Mouse (Mus musculus) embryonic fibroblast, embryonic 13.5 days (primary cell): ENCODE measurements around the gene Gpr84. TPM values are rescaled to one million over a fixed set of nuclear protein-coding genes. Genes with fewer than 3 reads are reported as not detected.
"Not testable (repeated sequence)": the region's sequence is repeated elsewhere in the genome, so short reads cannot be mapped to it uniquely, and the experiment has no call there.

Experiments used
- H3K27ac ChIP-seq: 2 replicates; pipeline ENCODE4 v1.5.1; 2012; ENCODE audit warnings: low read length, control low read depth, inconsistent platforms; ENCODE audit not compliant: insufficient read depth
- H3K4me1 ChIP-seq: 2 replicates; pipeline ENCODE4 v1.6.1; 2011; ENCODE audit warnings: low read length; ENCODE audit not compliant: control insufficient read depth, insufficient read depth
- H3K4me3 ChIP-seq: 2 replicates; pipeline ENCODE4 v1.5.1; 2011; ENCODE audit warnings: mild to moderate bottlenecking, control low read depth, low read length; ENCODE audit not compliant: insufficient read depth
- CTCF ChIP-seq: IDR thresholded peaks from 2 replicates; pipeline ENCODE4 v1.5.1; 2011; ENCODE audit warnings: mild to moderate bottlenecking, control low read depth, low read length, moderate library complexity, borderline replicate concordance; ENCODE audit not compliant: insufficient read depth
- POLR2A ChIP-seq: IDR thresholded peaks from 2 replicates; pipeline ENCODE4 v1.6.1; 2011; ENCODE audit warnings: low read depth, mild to moderate bottlenecking, control low read depth, low read length, moderate library complexity
- polyA plus RNA-seq: library from polyadenylated mRNA; stranded (reverse); fragments of >200 nt; gene quantifications from 2 replicates; pipeline ENCODE4 v1.2.4, GENCODE M21; 2011; ENCODE audit warnings: low read depth; ENCODE audit not compliant: missing spikeins, insufficient read length

Gpr84 gene
- polyA plus RNA-seq, 1 experiment = 0.40 TPM

GRCm38 (mm10) chr15:103277949-103278348 is 32.5 kb downstream of the Gpr84 start:
- Histone ChIP-seq H3K4me3 (no peak overlapping the region), H3K27ac (no peak overlapping the region), H3K4me1 (peaks cover 3% of the 10 kb centered on the region; the same call in 1 of the 2 replicates)
- TF ChIP-seq POLR2A (no peak), CTCF (no peak)

DNA sequence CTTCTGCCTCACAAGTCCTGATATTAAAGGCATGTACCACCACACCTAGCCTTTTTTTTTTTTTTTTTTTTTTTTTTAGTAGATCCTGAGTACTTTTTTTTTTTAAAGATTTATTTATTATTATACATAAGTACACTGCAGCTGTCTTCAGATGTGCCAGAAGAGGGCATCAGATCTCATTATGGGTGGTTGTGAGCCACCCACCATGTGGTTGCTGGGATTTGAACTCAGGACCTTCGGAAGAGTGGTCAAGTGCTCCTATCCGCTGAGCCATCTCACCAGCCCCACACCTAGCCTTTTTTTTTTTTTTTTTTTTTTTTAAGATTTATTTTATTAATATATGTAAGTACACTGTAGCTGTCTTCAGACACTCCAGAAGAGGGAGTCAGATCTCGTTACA is 34.5 kb downstream of the Gpr84 start:
- H3K4me1 ChIP-seq, H3K27ac ChIP-seq, H3K4me3 ChIP-seq: not testable (repeated sequence)

GRCm38 (mm10) chr15:103272419-103273279 is 37.8 kb downstream of the Gpr84 start, which contains the start of gene Copz1:
TSS of gene Copz1 (plus strand) at chr15:103272714.
- TF ChIP-seq POLR2A (peak; percentile 90), CTCF (no peak)
- no peak within 1 kb of the TSS for H3K27ac ChIP-seq
- H3K4me1 ChIP-seq = peaks cover 3% of the 10 kb centered on the region; the same call in 1 of the 2 replicates
- H3K4me3 ChIP-seq = peak within 1 kb of the TSS; percentile 85

GRCm38 (mm10) chr15:103268903-103269302 is 41.5 kb downstream of the Gpr84 start:
- TF ChIP-seq POLR2A (no peak), CTCF (no peak)
- Histone ChIP-seq H3K4me3 (no peak overlapping the region), H3K27ac (no peak overlapping the region), H3K4me1 (no peaks in the 10 kb centered on the region)

- TF ChIP-seq CTCF = no peak
- no peak for TF ChIP-seq POLR2A
Observed at GRCm38 (mm10) chr15:103264794-103265193, 45.6 kb downstream of the Gpr84 start.

DNA sequence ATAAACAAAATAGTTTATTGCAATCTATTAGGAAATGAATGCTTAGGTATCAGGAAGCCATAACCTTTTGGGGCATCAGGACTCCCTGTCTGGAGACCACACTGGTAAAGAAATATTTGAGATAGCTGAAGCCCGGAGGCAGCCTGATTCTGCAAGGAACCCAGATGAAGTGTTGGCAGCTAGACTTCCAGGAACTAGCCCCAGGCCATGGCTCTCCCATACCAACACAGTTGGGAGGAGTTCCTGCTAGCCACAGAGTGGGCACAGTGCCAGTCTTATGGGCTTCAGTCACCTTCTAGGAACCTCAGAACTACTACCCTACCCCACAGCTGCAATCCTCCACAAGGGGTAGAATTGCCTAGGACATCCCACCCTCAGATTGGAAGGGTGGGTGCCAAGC is 50.4 kb downstream of the Gpr84 start:
- H3K27ac ChIP-seq = no peak overlapping the region
- TF ChIP-seq POLR2A = no peak
- TF ChIP-seq CTCF = no peak
- no peak overlapping the region for H3K4me3 ChIP-seq
- H3K4me1 ChIP-seq = no peaks in the 10 kb centered on the region

More at GRCm38 (mm10) chr15:103264794-103265193, 45.6 kb downstream of the Gpr84 start:
- no peak overlapping the region for H3K27ac ChIP-seq
- no peak overlapping the region for H3K4me3 ChIP-seq
- no peaks in the 10 kb centered on the region for H3K4me1 ChIP-seq

GRCm38 (mm10) chr15:103259162-103259561 is 51.2 kb downstream of the Gpr84 start:
- no peak overlapping the region for H3K27ac ChIP-seq
- H3K4me3 ChIP-seq = no peak overlapping the region
- H3K4me1 ChIP-seq = no peaks in the 10 kb centered on the region
- TF ChIP-seq CTCF = no peak
- no peak for TF ChIP-seq POLR2A

Other genes starting within 250 kb of the Gpr84 start
- gene Smug1, start 143.5 kb downstream of the Gpr84 start, polyA plus RNA-seq = 10.4 and 11.0 TPM in 2 replicates
- 132 and 172 TPM in 2 replicates for gene Cbx5, start 70.8 kb downstream of the Gpr84 start, polyA plus RNA-seq
- gene Hnrnpa1, start 70.2 kb downstream of the Gpr84 start, polyA plus RNA-seq = 509 and 719 TPM in 2 replicates
- not detected in 2 replicates for gene Nfe2, start 52.2 kb downstream of the Gpr84 start, polyA plus RNA-seq
- gene Copz1, start 37.9 kb downstream of the Gpr84 start, polyA plus RNA-seq = 141 and 143 TPM in 2 replicates
- gene Zfp385a, start 29.5 kb upstream of the Gpr84 start, polyA plus RNA-seq = 25.0 and 27.6 TPM in 2 replicates
- 161 and 346 TPM in 2 replicates for gene Itga5, start 56.2 kb upstream of the Gpr84 start, polyA plus RNA-seq
- gene Gtsf1, start 119.9 kb upstream of the Gpr84 start, polyA plus RNA-seq = not detected in 2 replicates
- gene Gtsf2, start 137.9 kb upstream of the Gpr84 start, polyA plus RNA-seq = not detected in 2 replicates
- 0.33 and 2.1 TPM in 2 replicates for gene Nckap1l, start 143.2 kb upstream of the Gpr84 start, polyA plus RNA-seq
- gene Pde1b, start 192.4 kb upstream of the Gpr84 start, polyA plus RNA-seq = 3.4 and 5.4 TPM in 2 replicates
- 2.0 and 2.1 TPM in 2 replicates for gene Ppp1r1a, start 227.4 kb upstream of the Gpr84 start, polyA plus RNA-seq